Mouse (Mus musculus): ENCODE measurements at regions not wholly inside any gene's neighbourhood (a gene's known extent, or its start where the extent isn't known, plus 50 kb on each side); places are given as distances from the start of the nearest gene placed in this dataset.
A peak's percentile ranks its signal among the peaks of the same experiment; 100 is the strongest.
"Not testable (repeated sequence)": the region's sequence is repeated elsewhere in the genome, so short reads cannot be mapped to it uniquely, and the experiment has no call there.

- intact Hi-C loops (cut with DNase I), result no loop called here
- DNase-seq (ENCODE audit: low spot score in 2 of 2), result no peak
These were observed 76.8 kb upstream of the Smg1 start for GRCm38 (mm10) chr7:118320307-118320706.

GRCm38 (mm10) chr7:118318432-118319135, 75.1 kb upstream of the Smg1 start:
- intact Hi-C loops (cut with DNase I), result no loop called here
- no peak for DNase-seq (ENCODE audit: low spot score in 2 of 2)

DNA sequence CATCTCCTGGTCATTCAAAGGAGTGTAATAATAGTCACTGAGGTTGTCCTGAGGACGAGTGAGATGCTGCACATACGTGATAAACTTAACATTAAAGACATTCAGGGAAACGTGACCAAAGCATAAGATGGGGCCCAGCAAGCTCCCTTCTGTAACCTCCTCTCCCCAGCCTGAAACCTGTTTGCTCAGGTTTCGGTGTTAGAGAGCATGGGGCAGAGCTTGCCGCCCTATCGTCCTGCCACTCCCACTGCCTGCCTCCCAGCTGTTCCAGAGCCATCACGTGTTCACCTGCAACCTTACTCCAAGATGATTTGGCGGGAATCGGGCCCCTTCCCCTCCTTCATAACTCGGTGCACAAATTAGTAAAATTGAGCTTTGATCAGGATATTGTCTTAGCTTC, 71.4 kb upstream of the Smg1 start:
- DNase-seq (ENCODE audit: low spot score in 2 of 2); intact Hi-C loops (cut with DNase I): not testable (repeated sequence)

- intact Hi-C loops (cut with DNase I), result no loop called here
- DNase-seq (ENCODE audit: low spot score in 2 of 2), result peak; percentile 35 to 48
These were observed 70.8 kb upstream of the Smg1 start for GRCm38 (mm10) chr7:118314228-118314658.

DNA sequence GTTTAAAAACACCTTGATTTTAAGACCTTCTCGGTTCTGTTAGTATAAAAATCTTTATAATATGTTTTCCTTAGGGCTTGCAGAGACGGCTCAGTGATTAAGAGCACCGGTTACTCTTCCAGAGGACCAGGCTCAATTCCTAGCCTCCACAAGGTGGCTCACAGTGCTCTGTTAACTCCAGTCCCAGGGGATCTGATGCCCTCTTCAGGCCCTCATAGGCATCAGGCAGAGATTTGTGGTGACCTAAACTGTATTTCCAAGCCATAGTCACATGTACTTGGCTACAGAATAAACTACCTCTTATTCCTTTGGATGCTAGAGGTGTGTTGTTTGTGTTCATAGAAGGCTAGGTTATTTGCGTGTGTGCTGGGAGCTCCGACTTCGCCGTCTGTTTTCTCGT, 70.3 kb upstream of the Smg1 start:
- peak; percentile 8 to 19 for DNase-seq (ENCODE audit: low spot score in 2 of 2)
- intact Hi-C loops (cut with DNase I), result no loop called here

DNA sequence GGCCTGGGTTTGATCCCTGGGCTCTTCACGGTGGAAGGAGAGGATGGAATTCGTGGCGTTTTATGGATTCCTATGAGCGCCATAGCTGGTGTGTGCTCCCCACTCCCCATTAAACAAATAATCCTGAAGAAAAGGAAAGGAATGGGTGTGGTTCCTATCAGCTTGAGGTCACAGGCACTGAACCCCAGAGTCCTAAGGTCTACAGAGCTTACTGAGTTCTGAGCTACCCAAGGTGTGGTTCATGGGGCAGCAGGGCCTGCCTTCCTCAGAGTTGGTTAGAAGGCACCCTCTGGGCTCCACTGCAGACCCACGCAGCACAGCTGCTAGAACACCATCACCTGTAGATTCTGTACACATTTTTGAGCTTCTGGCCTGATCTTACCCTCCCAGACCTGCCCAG, 66.3 kb upstream of the Smg1 start:
- intact Hi-C loops (cut with DNase I), result loop anchor here (5.0 kb wide), 1 partner anchor 138 kb away; the partner anchor contains the start of gene Syt17
- DNase-seq (ENCODE audit: low spot score in 2 of 2), result no peak

DNA sequence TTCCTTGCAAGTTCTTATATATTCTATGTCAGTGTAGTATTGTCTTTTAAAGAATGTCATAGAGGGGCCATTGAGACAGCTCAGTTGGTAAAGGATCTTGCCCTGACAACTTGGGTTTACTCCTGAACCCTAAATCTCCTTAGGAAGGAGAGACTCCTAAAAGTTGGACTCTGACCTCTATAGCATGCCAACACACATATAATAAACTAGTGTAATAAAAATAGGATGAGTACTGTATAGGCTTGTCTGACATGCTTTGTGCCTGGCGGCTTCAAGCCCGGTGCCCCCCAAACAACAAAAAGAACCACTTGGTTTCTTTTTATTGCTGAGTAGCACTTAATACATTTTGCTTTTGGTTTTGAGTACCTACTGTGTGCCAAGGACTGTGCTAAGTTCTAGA, 65.4 kb upstream of the Smg1 start:
- DNase-seq (ENCODE audit: low spot score in 2 of 2), result no peak
- intact Hi-C loops (cut with DNase I), result loop anchor here (5.0 kb wide), 1 partner anchor 138 kb away; the partner anchor contains the start of gene Syt17

- peak; percentile 59 to 78 for DNase-seq (ENCODE audit: low spot score in 2 of 2)
- intact Hi-C loops (cut with DNase I), result loop anchor here (1.0 to 5.0 kb wide), 3 partner anchors 142 to 382 kb away; partner anchors contain the start of gene Syt17
These were observed 61.3 kb upstream of the Smg1 start for GRCm38 (mm10) chr7:118304812-118305211.

DNA sequence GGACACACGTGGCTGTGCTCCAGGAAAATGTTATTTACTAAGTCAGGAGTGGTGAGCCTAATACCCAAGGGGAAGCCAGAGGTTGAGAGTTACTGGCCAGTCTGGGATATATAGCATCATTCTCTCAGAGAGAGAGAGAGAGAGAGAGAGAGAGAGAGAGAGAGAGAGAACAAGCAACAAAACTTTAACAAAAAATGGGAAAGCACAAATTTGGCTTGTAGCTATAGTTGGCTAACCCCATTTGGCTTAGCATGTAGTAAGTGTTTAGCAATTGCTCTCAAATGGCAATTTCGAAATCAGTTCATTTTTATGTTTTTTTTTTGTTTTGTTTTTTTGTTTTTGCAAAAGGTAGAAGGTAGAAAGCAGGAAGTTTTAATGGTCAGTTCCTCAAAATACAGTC, 60.9 kb upstream of the Smg1 start:
- no peak for DNase-seq (ENCODE audit: low spot score in 2 of 2)
- intact Hi-C loops (cut with DNase I), result loop anchor here (1.0 to 5.0 kb wide), 2 partner anchors 214 to 383 kb away; no protein-coding TSS in a partner anchor

DNA sequence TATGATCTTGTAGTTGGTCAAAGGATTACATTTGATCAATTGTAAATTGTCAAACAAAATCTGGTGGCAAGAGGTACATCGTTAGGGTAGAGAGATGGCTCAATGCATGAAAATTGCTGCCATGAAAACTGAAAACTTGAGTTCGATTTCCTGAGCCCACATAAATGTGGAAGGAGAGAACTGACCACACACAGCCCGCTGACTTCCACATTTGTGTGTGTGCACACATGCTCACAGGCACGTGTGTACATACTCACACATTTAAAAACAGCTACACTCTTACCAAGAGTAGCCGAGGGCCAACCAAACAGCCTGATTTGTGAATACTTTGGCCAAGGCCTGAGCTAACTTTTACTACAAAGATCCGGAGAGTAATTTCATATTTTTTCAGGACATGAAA, 60.5 kb upstream of the Smg1 start:
- intact Hi-C loops (cut with DNase I), result loop anchor here (1.0 to 5.0 kb wide), 2 partner anchors 214 to 383 kb away; no protein-coding TSS in a partner anchor

GRCm38 (mm10) chr7:118300678-118301342, 57.3 kb upstream of the Smg1 start:
- intact Hi-C loops (cut with DNase I), result loop anchor here (5.0 kb wide), 1 partner anchor 386 kb away; no protein-coding TSS in a partner anchor
- no peak for DNase-seq (ENCODE audit: low spot score in 2 of 2)

More for the DNA sequence above, 60.5 kb upstream of the Smg1 start:
- DNase-seq (ENCODE audit: low spot score in 2 of 2), result no peak

- intact Hi-C loops (cut with DNase I), result loop anchor here (10.0 kb wide), 1 partner anchor 163 kb away; no protein-coding TSS in a partner anchor
- DNase-seq (ENCODE audit: low spot score in 2 of 2), result peak; percentile 69 to 75
These were observed 54.1 kb upstream of the Smg1 start for GRCm38 (mm10) chr7:118297613-118298012.

DNA sequence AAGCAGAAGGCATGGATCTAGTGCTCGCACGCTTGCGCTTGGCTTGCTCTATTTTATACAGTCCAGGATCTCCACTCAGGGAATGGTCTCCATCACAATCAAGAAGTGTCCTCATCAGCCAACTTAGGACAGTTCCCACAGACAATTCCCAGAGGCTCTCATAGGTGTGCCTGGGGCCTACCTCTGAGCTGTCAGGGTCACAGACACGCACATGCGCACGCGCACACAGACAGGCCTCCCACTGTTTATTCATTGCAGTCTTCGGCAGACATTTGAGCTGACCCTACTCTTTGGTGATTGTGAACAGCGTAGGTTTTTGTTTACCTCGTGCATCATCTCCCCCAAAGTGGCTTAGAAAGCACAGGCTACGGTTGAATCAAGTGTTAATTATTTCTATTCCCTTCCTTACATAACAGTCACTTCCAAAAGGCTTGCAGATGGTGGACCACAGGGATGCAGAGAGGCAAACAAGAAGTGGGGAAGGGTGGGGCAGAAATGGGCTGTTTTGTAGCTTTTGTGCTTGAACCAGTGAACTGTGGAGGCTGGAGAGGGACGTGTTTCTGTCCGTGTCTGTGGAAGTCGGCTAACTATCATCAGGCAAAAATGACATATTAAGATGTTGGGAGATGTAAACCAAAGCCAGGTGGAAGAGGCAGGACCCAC, 53.5 kb upstream of the Smg1 start:
- DNase-seq (ENCODE audit: low spot score in 2 of 2), result no peak
- intact Hi-C loops (cut with DNase I), result loop anchor here (10.0 kb wide), 1 partner anchor 162 kb away; no protein-coding TSS in a partner anchor

DNA sequence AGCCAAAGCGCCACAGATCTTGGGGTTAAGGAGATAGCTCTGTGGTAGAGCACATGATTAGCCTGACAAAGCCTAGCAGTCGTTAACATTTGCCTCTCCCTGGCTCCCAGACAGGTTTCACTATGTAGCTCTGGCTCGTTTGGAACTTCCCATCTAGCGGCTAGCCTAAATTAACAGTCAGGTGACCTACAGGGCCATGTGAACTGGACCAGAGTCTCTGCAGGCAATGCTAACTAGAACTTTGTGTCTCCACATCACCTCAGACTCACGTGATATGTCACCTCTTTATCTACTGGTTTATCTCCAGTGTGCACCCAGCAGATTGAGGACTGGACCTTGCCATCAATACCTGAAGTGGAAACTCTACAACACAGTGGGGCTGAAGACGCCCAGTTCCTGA, 52.4 kb upstream of the Smg1 start:
- intact Hi-C loops (cut with DNase I), result loop anchor here (10.0 kb wide), 1 partner anchor 161 kb away; no protein-coding TSS in a partner anchor
- DNase-seq (ENCODE audit: low spot score in 2 of 2), result no peak

DNA sequence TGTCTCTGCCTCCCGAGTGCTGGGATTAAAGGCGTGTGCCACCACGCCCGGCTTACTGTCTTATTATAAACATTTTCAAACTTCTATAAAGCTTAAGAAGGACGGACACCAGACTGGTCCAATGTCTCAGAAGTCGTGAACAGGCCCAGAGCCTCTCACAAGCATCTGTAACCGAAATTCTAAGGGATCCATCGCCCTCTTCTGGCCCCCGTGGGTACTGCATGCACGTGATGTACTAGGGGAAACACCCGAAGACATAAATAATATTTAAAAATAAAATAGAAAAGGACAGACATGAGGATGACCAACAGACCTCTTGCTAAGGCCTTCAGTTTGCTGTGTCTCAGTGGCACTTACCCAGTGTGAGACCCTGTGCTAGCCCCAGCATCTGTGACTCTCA, 51.8 kb upstream of the Smg1 start:
- intact Hi-C loops (cut with DNase I), result loop anchor here (10.0 kb wide), 1 partner anchor 160 kb away; no protein-coding TSS in a partner anchor

DNA sequence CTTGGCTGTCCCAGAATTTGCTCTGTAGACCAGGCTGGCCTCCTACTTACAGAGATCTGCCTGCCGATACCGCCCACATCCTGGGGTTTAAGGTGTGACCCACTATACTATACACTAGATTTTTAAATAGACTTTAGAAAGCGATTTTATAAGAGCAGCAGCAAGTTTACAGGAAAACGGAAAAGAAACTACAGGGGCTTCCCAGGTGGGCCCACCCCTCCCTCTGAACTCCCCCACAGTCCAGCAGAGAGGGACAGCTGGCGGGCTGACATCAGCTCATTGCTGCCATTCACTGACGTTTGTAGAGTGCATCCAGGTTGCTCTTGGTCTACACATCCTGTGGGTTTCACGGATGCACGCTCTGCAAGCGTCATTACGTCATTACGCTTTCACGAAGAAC, 51.2 kb upstream of the Smg1 start:
- intact Hi-C loops (cut with DNase I), result loop anchor here (10.0 kb wide), 1 partner anchor 160 kb away; no protein-coding TSS in a partner anchor
- no peak for DNase-seq (ENCODE audit: low spot score in 2 of 2)

More for the DNA sequence above, 51.8 kb upstream of the Smg1 start:
- DNase-seq (ENCODE audit: low spot score in 2 of 2), result no peak
